Mouse (Mus musculus) MEL-GATA-1-ER (cell line): ENCODE results near the gene Zfp708.
A peak's percentile ranks its signal among the peaks of the same experiment; 100 is the strongest.
"Not testable (repeated sequence)": the region's sequence is repeated elsewhere in the genome, so short reads cannot be mapped to it uniquely, and the experiment has no call there.

ENCODE experiments used
- DNase-seq: peaks from one replicate; pipeline ENCODE4 v3.0.0-alpha.2; 2012; ENCODE audit warnings: low read depth; ENCODE audit errors: extremely low read depth

The Zfp708 gene

DNA sequence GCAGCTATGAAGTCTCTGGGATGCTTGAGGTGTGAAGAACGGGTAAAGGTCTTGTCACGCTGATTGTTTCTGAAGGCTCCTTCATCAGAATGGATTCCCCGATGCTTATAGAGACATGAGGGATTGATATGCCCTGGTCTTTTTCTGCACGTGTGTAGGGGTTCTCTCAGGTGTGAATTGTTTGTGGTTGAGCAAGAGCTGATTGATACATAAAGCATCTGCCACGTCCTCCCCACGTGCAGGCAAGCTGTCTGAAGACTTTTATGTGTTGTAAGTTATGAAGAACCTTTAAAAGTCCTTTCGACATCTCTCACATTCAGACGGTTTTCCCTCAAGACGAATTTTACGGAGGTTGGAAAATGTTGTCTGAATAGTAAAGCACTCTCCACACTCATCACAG, at the start of gene Zfp708:
Gene Zfp708 (minus strand): TSS at position 101 of the 400 bp plus-strand sequence.
- no peak for DNase-seq

DNA sequence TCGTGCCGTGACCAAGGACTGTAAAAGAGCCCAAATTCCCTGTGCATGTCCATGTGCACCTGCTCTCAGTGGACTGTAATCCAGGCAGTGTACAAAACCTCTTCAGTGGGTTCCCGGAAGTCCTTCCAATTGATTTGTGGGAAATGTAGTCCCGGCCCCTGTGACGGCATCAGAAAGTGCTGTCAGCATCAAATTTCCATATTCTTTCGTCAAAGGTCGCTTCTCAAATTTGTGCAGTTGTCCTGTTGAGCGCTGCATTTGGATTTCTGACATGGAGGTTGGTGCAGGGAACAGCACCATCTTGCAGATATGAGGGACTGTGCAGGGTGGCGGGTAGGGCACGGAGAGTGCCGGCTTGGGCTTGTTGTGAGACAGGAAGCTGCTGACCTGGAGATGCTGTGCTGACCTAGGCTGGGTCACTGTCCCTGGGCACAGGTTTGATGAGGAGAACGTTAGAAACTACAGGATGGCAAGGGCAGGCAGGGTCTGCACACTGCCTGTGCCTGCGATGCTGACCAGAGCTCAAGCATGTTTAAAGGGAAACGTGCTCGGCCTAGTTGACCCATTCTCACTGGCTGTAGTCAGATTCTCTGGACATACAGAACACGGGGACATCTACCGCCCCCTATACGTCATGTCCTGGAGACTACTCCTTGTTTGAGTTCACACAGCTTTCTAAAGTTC, 30.4 kb upstream of the Zfp708 start:
- DNase-seq: peak; percentile 76

DNA sequence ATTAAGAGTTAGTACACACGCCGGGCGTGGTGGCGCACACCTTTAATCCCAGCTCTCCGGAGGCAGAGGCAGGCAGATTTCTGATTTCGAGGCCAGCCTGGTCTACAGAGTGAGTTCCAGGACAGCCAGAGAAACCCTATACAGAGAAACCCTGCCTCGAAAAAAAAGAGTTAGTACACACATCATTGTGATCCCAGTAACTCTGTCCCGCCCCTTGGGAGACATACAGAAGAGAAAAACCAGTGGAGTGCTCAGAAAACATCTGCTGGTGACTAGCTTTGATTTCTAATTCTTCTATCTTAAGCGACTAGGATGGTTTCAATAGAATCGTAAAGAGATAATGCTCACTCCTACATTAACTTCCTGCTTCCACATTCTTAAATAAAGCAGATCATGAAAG, 29.7 kb upstream of the Zfp708 start:
- DNase-seq: not testable (repeated sequence)

DNA sequence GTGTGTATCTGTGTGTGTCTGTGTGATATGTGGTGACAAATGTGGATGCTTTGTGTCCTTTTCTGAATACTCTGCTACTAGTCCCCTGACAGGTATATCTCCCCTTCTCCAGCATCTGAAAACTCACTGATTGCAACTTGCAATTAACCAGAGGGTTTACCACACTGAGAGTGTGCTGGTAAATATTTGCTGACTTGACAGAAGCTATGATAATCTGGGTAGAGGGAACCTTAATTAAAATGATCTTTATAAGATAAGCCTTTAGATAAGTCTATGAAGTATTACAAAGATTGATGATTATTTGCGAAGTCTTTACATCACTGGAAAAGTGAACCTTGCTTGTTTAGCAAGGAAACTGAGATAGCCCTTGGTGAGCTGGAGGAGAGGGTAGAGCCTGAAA, 26.7 kb upstream of the Zfp708 start:
- DNase-seq: no peak

DNA sequence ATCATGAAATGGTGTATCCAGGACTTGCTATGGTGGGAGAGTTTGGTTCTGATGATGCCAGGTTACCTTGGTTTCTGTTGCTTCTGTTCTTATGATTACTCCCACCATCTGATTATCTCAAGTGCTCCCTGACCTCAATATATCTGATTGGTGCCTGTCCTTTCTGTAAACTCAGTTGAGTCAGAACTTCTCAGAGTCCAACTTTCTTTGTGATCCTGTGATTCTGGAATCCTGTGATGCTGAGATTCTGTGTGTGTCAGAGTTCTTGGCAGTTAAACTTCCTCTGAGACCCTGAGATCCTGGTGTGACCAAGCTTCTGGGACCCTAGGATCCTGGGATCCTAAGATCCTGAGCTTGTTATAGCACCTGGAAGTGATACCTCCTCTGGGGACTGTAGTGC, 23.6 kb upstream of the Zfp708 start, which contains the start of gene Zfp759:
Gene Zfp759 (plus strand): TSS at position 301 of the 400 bp plus-strand sequence.
- not testable (repeated sequence) for DNase-seq

DNA sequence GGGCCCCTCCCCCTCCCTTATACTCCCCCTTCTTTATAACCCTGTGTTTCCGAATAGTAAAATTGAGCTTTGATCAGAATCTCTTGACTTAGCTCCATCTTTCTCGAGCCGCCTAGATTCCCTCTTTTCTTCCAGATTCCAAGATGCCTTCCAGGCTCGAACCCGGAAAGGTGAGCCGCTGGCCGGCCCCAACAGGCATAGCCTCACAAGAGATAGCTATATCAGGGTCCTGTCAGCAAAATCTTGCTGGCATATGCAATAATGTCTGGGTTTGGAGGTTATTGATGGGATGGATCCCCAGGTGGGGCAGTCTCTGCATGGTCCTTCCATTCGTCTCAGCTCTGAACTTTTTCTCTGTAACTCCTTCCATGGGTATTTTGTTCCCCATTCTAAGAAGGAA, 18.4 kb upstream of the Zfp708 start, which contains the start of gene Rslcan18:
Gene Rslcan18 (minus strand): TSS at position 101 of the 400 bp plus-strand sequence.
- DNase-seq: not testable (repeated sequence)

DNA sequence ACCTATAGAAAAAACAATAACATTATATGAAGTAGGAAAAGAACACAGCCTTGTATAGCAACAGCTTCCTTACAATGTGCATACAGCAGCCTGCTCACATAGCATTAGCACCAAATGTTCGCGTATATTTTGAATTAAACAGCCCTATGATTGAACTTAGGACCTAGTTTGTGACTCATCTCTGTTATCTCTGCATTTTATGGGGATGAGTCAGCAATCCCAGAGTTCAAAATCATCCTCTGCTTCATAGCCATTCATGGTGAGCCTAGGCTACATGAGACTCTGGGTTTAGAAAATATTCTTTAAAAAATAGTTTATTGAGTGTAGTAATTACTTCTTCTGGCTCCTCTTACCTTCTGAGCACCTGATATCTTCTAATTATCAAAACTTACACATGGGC, 15.5 kb upstream of the Zfp708 start:
- DNase-seq: no peak

DNA sequence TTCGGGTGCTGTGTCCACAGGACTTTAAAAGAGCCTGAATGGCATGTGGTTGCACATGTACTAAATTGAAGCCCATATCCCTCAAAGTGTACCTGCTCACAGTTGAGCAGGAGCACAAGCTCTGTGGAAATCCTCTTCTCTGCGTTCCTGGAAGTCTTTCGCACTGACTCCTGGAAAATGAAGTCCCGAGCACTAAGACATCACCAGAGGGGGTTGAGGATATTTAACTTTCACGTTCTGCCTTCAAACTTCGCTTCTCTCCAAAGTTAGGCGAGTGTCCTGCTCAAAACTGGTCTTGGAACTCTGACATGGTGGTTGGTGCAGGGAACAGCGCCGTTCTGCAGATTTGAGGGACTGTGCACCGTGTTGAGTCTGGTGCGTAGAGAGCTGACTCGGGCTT, 14.3 kb upstream of the Zfp708 start:
- no peak for DNase-seq

DNA sequence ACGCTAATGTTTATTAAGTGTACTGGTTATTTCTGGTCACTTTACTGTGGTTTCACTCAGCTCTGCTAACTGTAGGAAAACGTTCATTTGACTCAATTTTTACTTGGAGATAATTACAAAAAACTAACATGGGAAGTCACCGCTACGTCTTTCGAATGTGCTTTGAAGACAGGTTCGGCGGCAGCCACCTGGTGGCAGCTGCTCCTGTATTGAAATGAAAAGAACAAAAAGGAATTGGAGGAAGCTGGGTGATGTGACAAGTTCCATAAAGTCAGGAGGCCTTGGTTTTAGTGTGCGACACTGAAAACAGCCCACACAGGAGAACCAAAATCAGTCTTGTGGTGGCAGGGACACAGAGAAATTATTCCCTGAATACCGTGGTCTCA, 11.0 kb upstream of the Zfp708 start:
- DNase-seq: no peak

DNA sequence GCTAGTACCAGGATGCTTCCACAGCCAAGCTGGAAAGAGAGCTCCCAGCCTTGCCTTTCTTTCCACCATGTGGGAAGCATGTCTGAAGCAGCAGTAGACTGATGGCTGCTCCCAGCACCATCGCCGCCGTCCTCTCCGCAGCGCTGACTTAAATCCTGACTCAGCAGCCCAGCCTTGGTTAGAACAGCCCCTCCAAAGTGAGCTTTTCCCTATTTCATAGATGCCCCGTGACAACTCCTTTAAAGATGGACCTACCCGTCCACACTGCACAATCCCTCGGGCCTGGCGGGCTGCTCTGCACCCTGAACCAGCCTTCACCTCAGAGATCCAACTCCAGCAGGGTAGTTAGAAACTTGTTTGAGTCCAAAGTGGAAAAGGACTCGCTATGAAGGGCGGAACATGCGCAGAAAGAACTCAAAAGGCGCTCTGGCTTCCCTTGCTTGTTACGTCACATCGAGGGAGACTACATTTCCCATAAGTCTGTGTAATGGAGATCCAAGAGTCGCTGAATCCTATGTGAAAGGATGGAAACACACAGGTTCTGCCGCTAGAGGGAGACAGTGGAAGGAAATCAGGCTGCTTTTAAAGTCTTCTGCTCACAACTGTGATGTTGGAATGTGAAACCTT, 10.5 kb upstream of the Zfp708 start, which contains the start of gene Gm28557:
Gene Gm28557 (minus strand): TSS at position 411 of the 627 bp plus-strand sequence.
- DNase-seq: peak; percentile 98

DNA sequence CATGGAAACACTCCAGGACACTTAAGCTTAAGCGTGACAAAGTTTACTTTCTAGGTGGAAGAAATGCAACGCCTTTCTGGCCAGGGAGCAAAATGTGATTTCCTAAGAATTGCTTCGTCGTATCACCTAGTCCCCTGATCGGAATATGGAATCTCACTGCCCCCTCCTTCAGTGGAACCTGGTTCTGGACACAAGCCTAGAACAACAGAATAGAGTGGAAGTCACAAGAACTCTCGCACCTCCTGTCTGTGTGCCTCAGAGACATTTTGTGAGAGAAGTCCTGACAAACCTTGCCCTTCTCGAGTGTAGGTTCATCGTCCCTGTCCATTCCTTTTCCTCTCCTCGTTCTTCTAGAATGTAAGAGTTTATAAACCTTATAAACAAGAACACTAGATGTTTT, 9.9 kb upstream of the Zfp708 start:
- DNase-seq: no peak

DNA sequence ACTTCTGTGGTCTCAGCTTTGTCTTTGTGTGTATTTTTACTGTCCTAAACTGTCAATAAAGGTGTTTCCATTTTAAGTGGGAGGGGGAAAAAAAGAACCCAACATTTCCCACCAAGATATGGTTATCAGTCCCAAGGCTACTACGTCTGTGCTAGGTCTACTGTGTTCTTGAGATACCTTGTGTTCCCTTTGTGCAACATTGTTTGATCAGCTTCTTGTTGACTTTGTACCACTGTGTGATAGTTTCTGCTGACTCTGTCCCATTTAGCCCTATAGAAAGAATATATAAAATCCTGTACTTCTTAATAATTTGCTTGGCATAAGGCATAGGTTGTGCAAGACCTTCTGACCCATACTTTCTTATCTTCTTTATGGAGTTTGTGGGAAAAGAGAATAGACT, 7.6 kb downstream of the Zfp708 start:
- no peak for DNase-seq

DNA sequence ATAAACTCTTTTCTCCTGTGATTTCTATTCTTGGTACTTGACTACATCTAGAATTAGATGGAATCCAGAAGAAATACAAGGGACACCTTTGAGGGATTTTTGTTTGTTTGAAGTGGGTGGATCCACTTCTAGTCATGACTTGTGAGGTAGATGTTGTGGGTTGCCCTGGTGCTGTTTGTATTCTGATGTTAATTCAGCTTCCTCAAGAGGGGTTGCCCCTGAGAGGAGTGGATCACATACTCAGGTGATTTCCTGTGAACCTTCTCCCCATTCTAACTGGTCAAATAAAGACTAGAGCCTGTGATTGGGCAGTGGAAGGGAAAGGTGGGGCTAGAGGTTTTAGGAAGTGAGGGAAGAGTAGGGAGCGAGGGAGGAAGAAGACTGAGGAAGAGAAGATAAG, 15.8 kb downstream of the Zfp708 start:
- DNase-seq: peak; percentile 27

DNA sequence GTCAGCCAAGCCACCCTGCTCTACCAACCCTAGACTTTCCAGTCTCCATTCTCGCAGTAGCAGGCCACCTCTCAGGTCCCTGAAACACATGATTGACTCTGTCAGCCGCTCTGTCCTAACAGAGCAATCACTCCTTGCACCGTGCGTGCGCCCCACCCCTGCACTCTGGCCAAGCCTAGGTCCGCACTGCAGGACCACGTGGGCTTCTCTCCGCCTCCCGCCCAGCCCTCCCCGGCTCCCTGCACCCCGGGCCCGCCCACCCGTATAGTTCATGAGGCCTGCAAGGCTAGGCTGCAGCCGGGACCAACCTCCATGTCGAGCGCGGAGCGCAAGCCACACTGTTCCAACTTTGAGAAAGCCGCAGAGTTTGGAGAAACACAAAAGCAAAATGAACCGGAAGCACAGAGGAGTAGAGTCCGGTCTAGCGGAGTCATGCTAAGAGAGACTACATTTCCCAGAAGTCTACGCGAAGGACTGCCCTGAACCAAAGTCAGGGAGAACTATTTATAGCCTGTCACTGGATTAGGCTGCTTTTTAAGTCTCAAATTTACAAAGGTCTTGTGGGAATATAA, 16.5 kb downstream of the Zfp708 start:
- peak; percentile 73 for DNase-seq

DNA sequence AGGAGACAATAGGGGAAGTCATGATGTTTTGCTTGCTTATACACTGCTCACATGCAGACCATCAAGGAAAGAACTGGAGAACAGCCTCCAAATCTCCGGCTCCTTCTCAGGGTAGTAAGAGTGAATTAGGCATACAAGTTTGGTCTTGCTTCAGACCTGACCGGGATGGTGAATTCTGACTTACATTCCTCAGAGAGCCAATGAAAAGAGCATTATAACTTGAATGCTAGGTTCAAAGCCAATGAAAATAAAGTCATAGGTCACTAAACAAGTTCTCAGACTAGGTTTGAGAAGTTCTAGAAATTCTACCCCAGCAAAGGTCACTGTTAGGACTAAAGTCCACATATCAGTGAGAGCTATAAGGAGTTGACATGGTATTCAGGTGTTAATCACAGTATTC, 20.5 kb downstream of the Zfp708 start:
- no peak for DNase-seq

DNA sequence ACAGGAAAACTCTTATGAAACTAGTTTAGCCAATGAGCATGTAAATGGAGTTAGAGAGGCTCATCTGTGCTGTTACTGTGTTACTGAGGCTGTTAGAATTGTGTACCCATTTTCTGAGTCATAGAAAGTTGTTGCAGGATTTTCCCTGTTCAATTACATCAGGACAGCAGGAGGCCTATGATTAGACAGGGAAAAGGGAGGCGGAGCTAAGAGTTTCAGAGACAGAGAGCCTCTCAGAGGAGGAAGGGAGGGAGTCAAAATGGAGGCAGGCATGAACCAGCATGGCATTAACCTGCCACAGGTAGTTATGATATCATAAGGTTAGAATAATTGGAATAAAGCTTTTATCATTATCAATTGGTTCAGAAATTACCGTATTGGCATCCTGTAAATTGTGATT, 25.0 kb downstream of the Zfp708 start:
- DNase-seq: no peak

DNA sequence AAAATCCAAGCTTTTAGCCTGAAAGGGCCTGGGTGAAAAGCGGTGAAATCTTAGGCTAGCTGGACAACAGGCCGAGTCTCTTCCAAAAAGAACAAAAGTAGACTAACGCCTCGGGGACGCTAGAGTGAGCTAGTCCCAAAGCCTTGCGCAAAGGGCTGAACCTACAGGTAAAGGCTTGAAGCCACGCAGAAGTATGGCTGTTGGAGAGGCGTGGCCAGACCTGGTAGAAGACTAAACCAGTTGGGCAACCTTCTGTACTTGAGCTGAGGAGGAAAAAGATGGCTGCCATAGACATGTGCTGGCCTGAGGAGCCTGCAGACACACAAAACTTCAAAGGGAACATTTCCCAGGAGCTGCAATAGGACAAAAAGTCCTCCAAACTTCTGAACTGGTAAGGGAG, 32.4 kb downstream of the Zfp708 start:
- DNase-seq: no peak

DNA sequence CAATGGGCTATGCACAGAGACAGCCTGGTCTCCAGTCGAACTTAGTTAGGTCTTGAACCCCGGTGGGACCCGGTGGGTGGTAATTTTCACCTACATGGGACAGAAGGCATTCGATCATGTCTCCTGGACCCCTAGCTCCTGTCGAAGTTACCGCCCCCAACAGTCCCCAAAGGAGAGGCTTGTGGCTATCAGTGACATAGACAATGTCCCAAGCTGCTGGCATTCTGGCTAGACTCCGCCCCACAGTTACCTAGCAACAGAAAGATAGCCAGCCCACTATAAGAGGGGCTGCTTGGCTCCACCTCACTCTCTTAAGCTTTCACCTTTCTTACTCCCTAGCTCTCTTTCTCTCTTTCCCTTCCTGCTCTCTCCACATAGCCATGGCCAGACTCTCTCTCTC, 35.3 kb downstream of the Zfp708 start:
- DNase-seq: no peak

DNA sequence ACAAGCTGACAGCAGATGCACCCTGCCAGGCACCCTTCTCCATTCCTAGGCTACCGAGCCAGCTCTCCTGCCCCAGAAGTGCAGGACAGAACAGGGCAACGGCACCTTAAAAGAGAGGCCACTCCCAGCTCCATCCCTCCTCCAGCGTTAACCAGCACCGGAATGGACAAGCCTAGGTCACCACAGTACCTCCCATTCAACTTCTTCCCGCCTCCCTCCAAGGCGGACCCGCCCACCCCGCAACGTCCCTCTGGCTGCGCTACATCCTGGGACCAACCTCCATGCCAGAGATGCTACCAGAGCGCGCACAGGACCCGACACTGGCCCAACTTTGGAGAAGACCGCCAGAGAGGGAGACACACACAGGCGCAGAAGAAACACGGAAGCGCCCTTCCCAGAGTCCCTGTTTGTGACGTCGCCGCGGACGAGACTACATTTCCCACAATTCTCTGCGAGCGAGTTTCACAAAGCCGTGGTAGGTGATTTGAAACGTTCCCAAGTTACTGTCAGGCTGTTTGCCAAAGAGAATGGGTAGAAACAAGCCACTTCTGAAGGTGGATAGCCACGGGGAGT, 36.9 kb downstream of the Zfp708 start, which contains the start of gene Zfp712:
Gene Zfp712 (minus strand): TSS at position 385 of the 573 bp plus-strand sequence.
- DNase-seq: peak; percentile 88

DNA sequence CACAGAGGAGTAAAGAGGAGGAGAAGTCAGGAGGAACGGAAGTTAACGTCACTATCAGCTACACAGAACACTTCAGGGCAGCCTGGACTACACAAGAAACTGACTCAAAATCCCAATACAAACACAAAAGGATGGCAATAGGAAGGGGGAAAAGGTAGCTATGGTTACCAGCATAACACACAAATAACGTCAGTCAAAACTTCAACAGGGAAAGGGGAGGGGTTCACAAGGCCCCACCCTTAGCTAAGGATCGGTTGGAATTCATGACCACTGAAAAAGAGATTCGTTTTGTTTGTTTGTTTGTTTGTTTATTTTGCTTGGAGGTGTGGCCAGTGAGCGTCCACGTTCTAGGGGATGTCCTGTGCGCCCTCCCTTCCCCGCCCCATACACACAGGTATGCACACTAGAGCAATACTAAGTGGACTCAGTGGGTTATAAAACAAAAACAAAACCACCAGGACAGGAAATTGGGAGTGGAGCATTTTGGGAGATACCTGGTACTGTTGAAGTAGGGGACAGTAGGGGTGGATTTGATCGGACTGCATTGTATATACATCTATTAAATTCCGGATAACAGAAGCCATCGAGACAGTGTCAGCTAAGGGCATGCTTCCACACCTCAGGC, 37.5 kb downstream of the Zfp708 start:
- no peak for DNase-seq
